Mouse (Mus musculus): ENCODE results near the gene Lmod3. TPM values are rescaled to one million over a fixed set of nuclear protein-coding genes. Genes with fewer than 3 reads are reported as not detected.
A peak's percentile ranks its signal among the peaks of the same experiment; 100 is the strongest.

The Lmod3 gene
- total and polyA plus RNA-seq, 3 experiments, result 26.3 to 63.0 (median 50.1) TPM

GRCm38 (mm10) chr6:97207085-97207484 is 45.5 kb downstream of the Lmod3 start:
- H3K4me1 ChIP-seq (ENCODE audit: control insufficient read depth, insufficient read depth, low read length), result peaks cover 5% of the 10 kb centered on the region
- peaks cover 2% of the 10 kb centered on the region; the same call in 1 of the 2 replicates for H3K79me2 ChIP-seq (replicated peaks; ENCODE audit: control insufficient read depth, insufficient read depth, low read length)
- DNase-seq, result no peak
- peak overlapping the region; percentile 4; the same call in 1 of the 2 replicates for H3K27ac ChIP-seq
- no peak overlapping the region for H3K4me3 ChIP-seq
- peaks cover 9% of the 10 kb centered on the region; the same call in 1 of the 2 replicates for H3K36me3 ChIP-seq (ENCODE audit: control insufficient read depth, insufficient read depth, low read length)
- 57% methylated on average over 4 of the region's 4 CpGs for WGBS
- H3K27me3 ChIP-seq (ENCODE audit: control insufficient read depth, insufficient read depth, low read length), result no peaks in the 10 kb centered on the region
- TF ChIP-seq POLR2A (IDR thresholded peaks at IDR 0.05; ENCODE audit: insufficient read depth, low read depth, low read length) (no peak), EP300 (IDR thresholded peaks at IDR 0.05; ENCODE audit: insufficient read depth, low read depth, low read length) (no peak), CTCF (IDR thresholded peaks at IDR 0.05) (no peak)
- intact Hi-C loops (cut with DNase I), result no loop called here
- H3K9ac ChIP-seq (ENCODE audit: low read depth, low read length), result no peak overlapping the region

GRCm38 (mm10) chr6:97205439-97205885 is 47.1 kb downstream of the Lmod3 start, which contains the start of gene Uba3:
Gene Uba3 (minus strand): TSS chr6:97205647.
- Histone ChIP-seq H3K9ac (ENCODE audit: low read depth, low read length) (peak within 1 kb of the TSS; percentile 78), H3K27ac (peak within 1 kb of the TSS; percentile 88), H3K4me3 (peak within 1 kb of the TSS; percentile 80), H3K36me3 (ENCODE audit: control insufficient read depth, insufficient read depth, low read length) (peaks cover 9% of the 10 kb centered on the region; the same call in 1 of the 2 replicates), H3K27me3 (ENCODE audit: control insufficient read depth, insufficient read depth, low read length) (no peaks in the 10 kb centered on the region), H3K79me2 (replicated peaks; ENCODE audit: control insufficient read depth, insufficient read depth, low read length) (peaks cover 2% of the 10 kb centered on the region; the same call in 1 of the 2 replicates), H3K4me1 (ENCODE audit: control insufficient read depth, insufficient read depth, low read length) (peaks cover 5% of the 10 kb centered on the region)
- DNase-seq, result peak; percentile 99
- under 1% methylated on average over 38 of the region's 38 CpGs for WGBS
- TF ChIP-seq CTCF (IDR thresholded peaks at IDR 0.05) (no peak), EP300 (IDR thresholded peaks at IDR 0.05; ENCODE audit: insufficient read depth, low read depth, low read length) (0 out of 2 replicates have a peak, but pooled peaks have one; percentile 9), POLR2A (IDR thresholded peaks at IDR 0.05; ENCODE audit: insufficient read depth, low read depth, low read length) (peak; percentile 77)
- intact Hi-C loops (cut with DNase I), result loop anchor here (2.0 kb wide), 1 partner anchor 27 kb away; the partner anchor contains the start of gene Tmf1

DNA sequence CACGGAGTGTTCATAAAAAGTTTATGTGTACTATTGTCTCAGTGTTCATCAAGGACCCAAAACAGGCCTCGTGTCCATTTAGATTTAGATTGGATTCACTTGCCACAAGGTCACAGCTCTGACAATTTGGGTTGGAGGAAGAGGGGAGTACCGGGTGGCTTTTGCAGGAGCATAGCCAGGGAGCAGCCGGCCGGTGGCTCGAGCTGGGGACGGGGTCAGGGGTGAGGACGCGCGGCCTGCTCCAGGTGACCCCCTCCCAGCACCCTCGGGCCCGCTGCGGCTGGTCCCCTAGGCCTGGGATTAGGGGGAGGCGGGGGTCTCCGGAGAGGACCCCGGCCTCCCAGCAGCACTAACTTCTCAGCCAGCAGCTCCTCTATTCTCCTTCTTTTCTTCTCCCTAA is 47.6 kb downstream of the Lmod3 start:
- H3K4me3 ChIP-seq, result peak overlapping the region; percentile 80
- no peaks in the 10 kb centered on the region for H3K27me3 ChIP-seq (ENCODE audit: control insufficient read depth, insufficient read depth, low read length)
- peaks cover 2% of the 10 kb centered on the region; the same call in 1 of the 2 replicates for H3K79me2 ChIP-seq (replicated peaks; ENCODE audit: control insufficient read depth, insufficient read depth, low read length)
- 1% methylated on average over 16 of the region's 16 CpGs for WGBS
- H3K4me1 ChIP-seq (ENCODE audit: control insufficient read depth, insufficient read depth, low read length), result peaks cover 5% of the 10 kb centered on the region
- H3K27ac ChIP-seq, result peak overlapping the region; percentile 88
- DNase-seq, result peak in 1 of 2 experiments; percentile 56
- intact Hi-C loops (cut with DNase I), result loop anchor here (2.0 kb wide), 1 partner anchor 26 kb away; the partner anchor contains the start of gene Tmf1
- H3K36me3 ChIP-seq (ENCODE audit: control insufficient read depth, insufficient read depth, low read length), result peaks cover 9% of the 10 kb centered on the region; the same call in 1 of the 2 replicates
- peak overlapping the region; percentile 78 for H3K9ac ChIP-seq (ENCODE audit: low read depth, low read length)
- TF ChIP-seq EP300 (IDR thresholded peaks at IDR 0.05; ENCODE audit: insufficient read depth, low read depth, low read length), result no peak

- Histone ChIP-seq H3K36me3 (ENCODE audit: control insufficient read depth, insufficient read depth, low read length) (peaks cover 9% of the 10 kb centered on the region; the same call in 1 of the 2 replicates), H3K4me1 (ENCODE audit: control insufficient read depth, insufficient read depth, low read length) (peaks cover 5% of the 10 kb centered on the region), H3K27me3 (ENCODE audit: control insufficient read depth, insufficient read depth, low read length) (no peaks in the 10 kb centered on the region), H3K9ac (ENCODE audit: low read depth, low read length) (no peak overlapping the region; the same call in 1 of the 2 replicates), H3K27ac (peak overlapping the region; percentile 88), H3K79me2 (replicated peaks; ENCODE audit: control insufficient read depth, insufficient read depth, low read length) (peaks cover 2% of the 10 kb centered on the region; the same call in 1 of the 2 replicates), H3K4me3 (peak overlapping the region; percentile 80)
- intact Hi-C loops (cut with DNase I), result loop anchor here (2.0 kb wide), 1 partner anchor 26 kb away; the partner anchor contains the start of gene Tmf1
- 16% methylated on average over 9 of the region's 9 CpGs for WGBS
- no peak for TF ChIP-seq CTCF (IDR thresholded peaks at IDR 0.05)
- TF ChIP-seq POLR2A (IDR thresholded peaks at IDR 0.05; ENCODE audit: insufficient read depth, low read depth, low read length), result no peak
- no peak for TF ChIP-seq EP300 (IDR thresholded peaks at IDR 0.05; ENCODE audit: insufficient read depth, low read depth, low read length)
- no peak for DNase-seq
Measured at GRCm38 (mm10) chr6:97204252-97204869, 48.2 kb downstream of the Lmod3 start.

DNA sequence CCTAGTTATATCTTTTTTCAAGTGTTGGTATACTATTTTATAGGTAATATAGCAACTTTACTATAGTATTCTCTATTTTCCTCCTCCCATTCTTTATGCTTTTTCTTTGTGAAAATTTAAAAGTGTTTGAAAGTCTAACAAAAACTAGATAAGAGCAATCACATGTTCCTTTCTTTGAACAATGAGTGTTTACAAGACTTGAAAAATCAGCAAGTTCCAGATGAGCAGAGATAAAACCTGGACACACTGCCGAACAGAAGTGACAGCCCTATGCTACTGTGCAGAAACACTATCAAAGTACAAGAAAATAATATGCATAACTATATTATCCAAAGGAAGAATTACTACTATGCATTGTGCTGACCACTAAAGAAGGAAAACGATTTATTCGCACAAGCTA is 50.1 kb downstream of the Lmod3 start:
- WGBS, result 82% methylated on average over 3 of the region's 3 CpGs

GRCm38 (mm10) chr6:97200437-97200836 is 52.1 kb downstream of the Lmod3 start:
- Histone ChIP-seq H3K4me1 (ENCODE audit: control insufficient read depth, insufficient read depth, low read length) (peaks cover 4% of the 10 kb centered on the region), H3K36me3 (ENCODE audit: control insufficient read depth, insufficient read depth, low read length) (peaks cover 9% of the 10 kb centered on the region; the same call in 1 of the 2 replicates), H3K27me3 (ENCODE audit: control insufficient read depth, insufficient read depth, low read length) (no peaks in the 10 kb centered on the region), H3K9ac (ENCODE audit: low read depth, low read length) (no peak overlapping the region), H3K79me2 (replicated peaks; ENCODE audit: control insufficient read depth, insufficient read depth, low read length) (peaks cover 2% of the 10 kb centered on the region; the same call in 1 of the 2 replicates), H3K27ac (no peak overlapping the region), H3K4me3 (no peak overlapping the region)
- TF ChIP-seq CTCF (IDR thresholded peaks at IDR 0.05) (peak; percentile 28), POLR2A (IDR thresholded peaks at IDR 0.05; ENCODE audit: insufficient read depth, low read depth, low read length) (no peak), EP300 (IDR thresholded peaks at IDR 0.05; ENCODE audit: insufficient read depth, low read depth, low read length) (no peak)
- intact Hi-C loops (cut with DNase I), result no loop called here
- no peak for DNase-seq
- 67% methylated on average over 3 of the region's 3 CpGs for WGBS

More for the DNA sequence above, 50.1 kb downstream of the Lmod3 start:
- intact Hi-C loops (cut with DNase I), result no loop called here
- H3K36me3 ChIP-seq (ENCODE audit: control insufficient read depth, insufficient read depth, low read length), result peaks cover 9% of the 10 kb centered on the region; the same call in 1 of the 2 replicates
- no peaks in the 10 kb centered on the region for H3K27me3 ChIP-seq (ENCODE audit: control insufficient read depth, insufficient read depth, low read length)
- no peak overlapping the region for H3K9ac ChIP-seq (ENCODE audit: low read depth, low read length)
- no peak overlapping the region for H3K27ac ChIP-seq
- peaks cover 2% of the 10 kb centered on the region; the same call in 1 of the 2 replicates for H3K79me2 ChIP-seq (replicated peaks; ENCODE audit: control insufficient read depth, insufficient read depth, low read length)
- H3K4me3 ChIP-seq, result no peak overlapping the region
- no peak for DNase-seq
- TF ChIP-seq CTCF (IDR thresholded peaks at IDR 0.05), result no peak
- no peak for TF ChIP-seq EP300 (IDR thresholded peaks at IDR 0.05; ENCODE audit: insufficient read depth, low read depth, low read length)
- TF ChIP-seq POLR2A (IDR thresholded peaks at IDR 0.05; ENCODE audit: insufficient read depth, low read depth, low read length), result no peak
- peaks cover 5% of the 10 kb centered on the region for H3K4me1 ChIP-seq (ENCODE audit: control insufficient read depth, insufficient read depth, low read length)

Other genes with a start within 250 kb of the Lmod3 start
- not detected for gene Fam19a4, start 192.3 kb downstream of the Lmod3 start, total RNA-seq (2021)
- gene Fam19a4, start 192.3 kb downstream of the Lmod3 start, polyA plus RNA-seq (2012; rRNA removed), result not detected in 2 replicates
- gene Eogt, start 103.6 kb downstream of the Lmod3 start, total RNA-seq (2021), result 10 to 100 TPM; 12.5 to 16.1 TPM
- 8.7 and 13.5 TPM in 2 replicates for gene Eogt, start 103.6 kb downstream of the Lmod3 start, polyA plus RNA-seq (2012; rRNA removed)
- 10 to 100 TPM; 35.7 to 43.6 TPM for gene Tmf1, start 73.6 kb downstream of the Lmod3 start, total RNA-seq (2021)
- gene Tmf1, start 73.6 kb downstream of the Lmod3 start, polyA plus RNA-seq (2012; rRNA removed), result 2.7 and 4.8 TPM in 2 replicates
- 10 to 100 TPM; 55.2 to 59.3 TPM for gene Uba3, start 47.1 kb downstream of the Lmod3 start, total RNA-seq (2021)
- gene Uba3, start 47.1 kb downstream of the Lmod3 start, polyA plus RNA-seq (2012; rRNA removed), result 20.0 and 46.9 TPM in 2 replicates
- 100 to 1,000 TPM; 122 to 138 TPM for gene Arl6ip5, start 42.1 kb downstream of the Lmod3 start, total RNA-seq (2021)
- gene Arl6ip5, start 42.1 kb downstream of the Lmod3 start, polyA plus RNA-seq (2012; rRNA removed), result 97.8 and 147 TPM in 2 replicates

Measured in heart, adult 2 months (tissue).